Mouse (Mus musculus): ENCODE measurements around the gene Myl12a. TPM values are rescaled to one million over a fixed set of nuclear protein-coding genes. Genes with fewer than 3 reads are reported as not detected.
"Not testable (repeated sequence)": the region's sequence is repeated elsewhere in the genome, so short reads cannot be mapped to it uniquely, and the experiment has no call there.

Myl12a gene
- polyA plus RNA-seq, 1 experiment from 2014 or later: 852 TPM

DNA sequence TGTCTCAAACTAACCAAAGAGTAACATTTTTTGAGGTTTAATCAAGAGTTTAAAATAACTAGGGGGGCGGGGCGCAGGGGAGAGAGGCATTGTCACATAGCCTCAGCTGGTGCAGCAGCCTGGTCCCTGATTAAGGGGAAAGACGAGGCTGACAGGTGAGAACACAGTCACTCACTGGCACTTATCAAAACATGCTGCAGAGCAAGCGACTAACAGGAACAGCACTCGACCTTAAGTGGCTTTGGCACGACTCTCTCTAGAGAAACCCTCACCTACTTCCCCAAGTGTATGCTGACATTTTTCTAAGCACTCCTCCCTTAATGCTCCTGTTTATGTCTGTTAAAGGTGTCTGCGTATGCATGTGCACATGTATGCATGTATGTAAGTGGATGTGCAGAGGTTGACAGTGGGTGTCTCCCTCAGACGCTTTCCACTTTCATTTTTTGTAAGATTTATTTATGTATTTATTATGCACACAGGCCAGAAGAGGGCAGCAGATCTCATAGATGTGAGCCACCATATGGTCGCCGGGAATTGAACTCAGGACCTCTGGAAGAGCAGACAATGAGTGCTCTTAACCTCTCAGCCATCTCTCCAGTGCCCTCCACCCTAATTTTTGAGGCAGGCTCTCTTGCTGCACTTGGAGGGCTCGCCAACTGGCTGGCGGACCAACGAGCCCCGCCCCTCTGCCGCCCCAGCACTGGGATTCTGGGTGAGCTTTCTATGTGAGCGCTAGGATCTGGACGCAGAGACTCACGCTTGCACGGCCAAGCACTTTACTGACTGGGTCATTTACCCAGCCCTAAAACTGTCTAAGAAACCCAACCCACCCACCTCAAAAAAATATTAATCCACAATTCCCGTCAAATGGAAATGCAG, 23.1 kb downstream of the Myl12a start:
- no peak overlapping the region for H3K4me3 ChIP-seq (replicated peaks; ENCODE audit: low read depth, low read length)
- WGBS: 85% methylated on average over 20 of the region's 20 CpGs
- H3K27ac ChIP-seq: no peak overlapping the region
- no peak for ATAC-seq (replicated peaks; ENCODE audit: low FRiP score, low read depth)
- TF ChIP-seq CTCF (IDR thresholded peaks at IDR 0.05; ENCODE audit: low read depth): peak; percentile 56
- no peaks in the 10 kb centered on the region for H3K9me3 ChIP-seq (replicated peaks; ENCODE audit: low read length)
- H3K36me3 ChIP-seq (ENCODE audit: insufficient read depth, low read length): peaks cover 33% of the 10 kb centered on the region
- H3K4me2 ChIP-seq (ENCODE audit: low read length): no peak overlapping the region
- H3K27me3 ChIP-seq (ENCODE audit: insufficient read depth, low read length): no peaks in the 10 kb centered on the region
- no peak overlapping the region for H3K9ac ChIP-seq (ENCODE audit: low read depth, low read length)
- H3K4me1 ChIP-seq (replicated peaks; ENCODE audit: insufficient read depth, low read length): no peaks in the 10 kb centered on the region
- no peak for DNase-seq (ENCODE audit: low spot score)

DNA sequence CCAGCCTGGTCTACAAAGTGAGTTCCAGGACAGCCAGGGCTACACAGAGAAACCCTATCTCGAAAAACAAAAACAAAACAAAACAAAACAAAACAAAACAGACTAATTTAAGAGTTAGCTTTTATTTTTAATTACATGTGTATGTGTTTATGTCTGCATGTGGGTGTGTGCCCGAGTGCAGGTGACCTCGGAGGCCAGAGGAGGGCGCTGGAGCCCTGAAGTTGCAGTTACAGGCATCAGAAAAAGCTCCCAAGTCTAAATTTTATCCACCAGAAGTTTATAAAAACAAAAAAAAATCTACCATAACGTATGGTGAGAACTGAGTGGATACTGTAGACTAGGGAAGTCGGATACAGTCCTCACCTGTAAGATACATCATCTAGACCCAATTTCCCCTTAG, 24.9 kb downstream of the Myl12a start:
- no peak overlapping the region for H3K27ac ChIP-seq
- H3K4me3 ChIP-seq (replicated peaks; ENCODE audit: low read depth, low read length): no peak overlapping the region
- no peaks in the 10 kb centered on the region for H3K4me1 ChIP-seq (replicated peaks; ENCODE audit: insufficient read depth, low read length)
- peak; percentile 56 for TF ChIP-seq CTCF (IDR thresholded peaks at IDR 0.05; ENCODE audit: low read depth)
- ATAC-seq (replicated peaks; ENCODE audit: low FRiP score, low read depth): no peak
- DNase-seq (ENCODE audit: low spot score): no peak
- peaks cover 39% of the 10 kb centered on the region for H3K36me3 ChIP-seq (ENCODE audit: insufficient read depth, low read length)
- WGBS: 90% methylated on average over 6 of the region's 6 CpGs
- no peak overlapping the region for H3K4me2 ChIP-seq (ENCODE audit: low read length)
- H3K27me3 ChIP-seq (ENCODE audit: insufficient read depth, low read length): no peaks in the 10 kb centered on the region
- no peaks in the 10 kb centered on the region for H3K9me3 ChIP-seq (replicated peaks; ENCODE audit: low read length)
- no peak overlapping the region for H3K9ac ChIP-seq (ENCODE audit: low read depth, low read length)

DNA sequence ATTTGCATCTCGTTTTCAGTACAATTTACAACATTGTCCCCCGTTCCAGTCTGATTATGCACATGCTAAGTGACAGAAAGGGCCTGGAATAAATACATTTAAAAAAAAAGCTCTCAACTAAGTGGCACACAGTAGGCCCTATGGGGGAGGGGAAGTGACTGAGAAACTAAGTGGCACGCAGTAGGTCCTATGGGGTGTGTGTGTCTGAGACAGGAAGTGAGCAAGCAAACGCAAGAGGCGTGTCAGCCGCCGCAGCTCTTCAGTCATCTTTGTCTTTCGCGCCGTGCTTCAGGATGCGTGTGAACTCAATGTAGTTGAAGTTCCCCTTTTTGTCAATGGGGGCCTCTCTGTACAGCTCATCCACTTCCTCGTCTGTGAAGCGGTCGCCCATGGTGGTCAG, 28.6 kb downstream of the Myl12a start:
- WGBS: 91% methylated on average over 14 of the region's 14 CpGs
- not testable (repeated sequence) for H3K4me2 ChIP-seq (ENCODE audit: low read length)

DNA sequence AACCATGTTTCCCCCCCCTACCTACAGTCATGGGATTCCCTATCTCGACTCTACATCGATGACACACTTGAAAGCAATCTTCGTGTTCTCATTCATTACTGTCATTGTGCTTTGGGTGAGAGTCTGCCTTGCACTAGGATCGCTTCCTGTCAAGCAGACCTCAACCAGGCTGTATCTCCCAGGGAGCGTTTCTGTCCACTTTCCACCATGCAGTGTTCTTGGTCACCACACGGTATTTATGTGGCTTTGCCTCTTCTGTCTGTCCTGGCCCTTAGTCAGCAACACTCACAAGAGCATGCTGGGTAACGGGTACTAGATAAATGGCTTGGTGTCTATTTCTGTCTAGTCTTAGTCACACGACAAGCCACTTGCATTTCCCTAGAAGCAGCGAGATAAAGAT, 29.3 kb downstream of the Myl12a start:
- ATAC-seq (replicated peaks; ENCODE audit: low FRiP score, low read depth): no peak
- no peak for DNase-seq (ENCODE audit: low spot score)
- no peak overlapping the region for H3K27ac ChIP-seq
- no peaks in the 10 kb centered on the region for H3K9me3 ChIP-seq (replicated peaks; ENCODE audit: low read length)
- H3K4me1 ChIP-seq (replicated peaks; ENCODE audit: insufficient read depth, low read length): 0 out of 2 replicates have a peak, but pooled peaks cover 4% of the 10 kb centered on the region
- H3K9ac ChIP-seq (ENCODE audit: low read depth, low read length): no peak overlapping the region
- 84% methylated on average over 9 of the region's 9 CpGs for WGBS
- H3K27me3 ChIP-seq (ENCODE audit: insufficient read depth, low read length): no peaks in the 10 kb centered on the region
- no peak for TF ChIP-seq CTCF (IDR thresholded peaks at IDR 0.05; ENCODE audit: low read depth)
- H3K4me3 ChIP-seq (replicated peaks; ENCODE audit: low read depth, low read length): no peak overlapping the region
- H3K4me2 ChIP-seq (ENCODE audit: low read length): no peak overlapping the region
- peaks cover 27% of the 10 kb centered on the region for H3K36me3 ChIP-seq (ENCODE audit: insufficient read depth, low read length)

More for the DNA sequence above, 28.6 kb downstream of the Myl12a start:
- DNase-seq (ENCODE audit: low spot score); H3K4me3 ChIP-seq (replicated peaks; ENCODE audit: low read depth, low read length); H3K27me3 ChIP-seq (ENCODE audit: insufficient read depth, low read length); H3K27ac ChIP-seq; H3K4me1 ChIP-seq (replicated peaks; ENCODE audit: insufficient read depth, low read length); H3K9ac ChIP-seq (ENCODE audit: low read depth, low read length); H3K9me3 ChIP-seq (replicated peaks; ENCODE audit: low read length); ATAC-seq (replicated peaks; ENCODE audit: low FRiP score, low read depth): not testable (repeated sequence)
- H3K36me3 ChIP-seq (ENCODE audit: insufficient read depth, low read length): peaks cover 27% of the 10 kb centered on the region

DNA sequence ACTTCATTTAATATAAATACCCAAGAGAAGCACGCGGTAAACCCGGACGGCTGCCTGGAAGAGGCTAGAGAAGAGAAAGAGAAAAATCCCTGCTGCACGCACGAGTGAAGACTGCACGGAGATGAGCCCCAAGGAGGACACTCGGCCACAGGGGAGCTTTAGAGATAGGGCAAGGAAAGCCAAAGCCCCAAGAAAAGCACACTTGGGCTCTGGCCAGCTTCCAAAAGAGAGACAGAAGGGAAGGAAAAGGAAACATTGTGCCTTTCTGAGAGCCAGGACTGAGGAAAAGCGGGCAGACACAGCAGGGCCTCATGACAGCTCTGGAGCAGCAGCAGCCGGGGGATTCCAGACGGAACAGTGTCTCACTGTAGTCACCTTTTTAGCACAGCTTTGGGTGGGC, 31.5 kb downstream of the Myl12a start:
- H3K4me1 ChIP-seq (replicated peaks; ENCODE audit: insufficient read depth, low read length): 0 out of 2 replicates have a peak, but pooled peaks cover 4% of the 10 kb centered on the region
- 66% methylated on average over 11 of the region's 11 CpGs for WGBS
- H3K9ac ChIP-seq (ENCODE audit: low read depth, low read length): no peak overlapping the region
- H3K4me2 ChIP-seq (ENCODE audit: low read length): no peak overlapping the region
- no peak overlapping the region for H3K4me3 ChIP-seq (replicated peaks; ENCODE audit: low read depth, low read length)
- peaks cover 21% of the 10 kb centered on the region for H3K36me3 ChIP-seq (ENCODE audit: insufficient read depth, low read length)
- no peak for TF ChIP-seq CTCF (IDR thresholded peaks at IDR 0.05; ENCODE audit: low read depth)
- ATAC-seq (replicated peaks; ENCODE audit: low FRiP score, low read depth): no peak
- DNase-seq (ENCODE audit: low spot score): no peak
- no peaks in the 10 kb centered on the region for H3K27me3 ChIP-seq (ENCODE audit: insufficient read depth, low read length)
- H3K9me3 ChIP-seq (replicated peaks; ENCODE audit: low read length): no peaks in the 10 kb centered on the region
- no peak overlapping the region for H3K27ac ChIP-seq

DNA sequence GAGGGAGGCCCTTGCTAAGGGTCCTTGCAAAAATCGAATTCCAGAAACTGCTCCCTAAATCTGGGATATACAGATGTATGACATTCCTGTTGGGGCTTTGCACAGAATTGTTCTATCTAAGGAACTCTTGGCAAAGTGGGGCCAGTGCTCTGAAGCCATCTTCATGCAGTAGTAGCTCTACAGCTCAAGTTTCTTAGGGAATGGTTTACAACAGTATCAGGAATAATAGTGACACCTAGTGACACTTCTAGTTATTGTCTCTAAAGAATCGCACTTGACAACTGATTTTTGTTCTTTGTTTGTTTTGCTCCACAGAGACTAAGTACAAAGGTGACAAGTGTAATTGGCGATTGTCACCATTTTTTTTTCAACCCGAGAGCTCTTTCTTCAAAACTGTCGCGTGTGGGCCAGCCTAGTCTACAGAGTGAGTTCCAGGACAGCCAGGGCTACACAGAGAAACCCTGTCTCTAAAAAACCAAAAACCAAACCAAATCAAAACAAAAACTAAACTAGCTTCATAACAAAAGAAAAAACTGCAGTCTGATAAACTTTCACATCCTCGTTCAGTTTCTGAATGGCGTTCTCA, 34.0 kb downstream of the Myl12a start:
- H3K4me2 ChIP-seq (ENCODE audit: low read length): 0 out of 2 replicates have a peak overlapping the region, but pooled peaks have one; percentile 21
- 16% methylated on average over 8 of the region's 8 CpGs for WGBS
- 0 out of 2 replicates have a peak, but pooled peaks cover 4% of the 10 kb centered on the region for H3K4me1 ChIP-seq (replicated peaks; ENCODE audit: insufficient read depth, low read length)
- H3K9ac ChIP-seq (ENCODE audit: low read depth, low read length): no peak overlapping the region
- DNase-seq (ENCODE audit: low spot score) (peak; percentile 95), ATAC-seq (replicated peaks; ENCODE audit: low FRiP score, low read depth) (no peak)
- no peak overlapping the region for H3K27ac ChIP-seq
- no peaks in the 10 kb centered on the region for H3K9me3 ChIP-seq (replicated peaks; ENCODE audit: low read length)
- H3K36me3 ChIP-seq (ENCODE audit: insufficient read depth, low read length): peaks cover 4% of the 10 kb centered on the region; the same call in 1 of the 2 replicates
- no peak overlapping the region for H3K4me3 ChIP-seq (replicated peaks; ENCODE audit: low read depth, low read length)
- TF ChIP-seq CTCF (IDR thresholded peaks at IDR 0.05; ENCODE audit: low read depth): peak; percentile 76
- no peaks in the 10 kb centered on the region for H3K27me3 ChIP-seq (ENCODE audit: insufficient read depth, low read length)
